Mouse (Mus musculus): ENCODE results near the gene Olfr992. TPM values are rescaled to one million over a fixed set of nuclear protein-coding genes. Genes with fewer than 3 reads are reported as not detected.

Gene Olfr992
- polyA plus RNA-seq (2015; fragmentation: Illumina TruSeq; extraction: RNeasy Lipid Tissue Mini Kit (QIAGEN cat#74804); ENCODE audit: insufficient read depth, low read depth, low replicate concordance), result not detected

DNA sequence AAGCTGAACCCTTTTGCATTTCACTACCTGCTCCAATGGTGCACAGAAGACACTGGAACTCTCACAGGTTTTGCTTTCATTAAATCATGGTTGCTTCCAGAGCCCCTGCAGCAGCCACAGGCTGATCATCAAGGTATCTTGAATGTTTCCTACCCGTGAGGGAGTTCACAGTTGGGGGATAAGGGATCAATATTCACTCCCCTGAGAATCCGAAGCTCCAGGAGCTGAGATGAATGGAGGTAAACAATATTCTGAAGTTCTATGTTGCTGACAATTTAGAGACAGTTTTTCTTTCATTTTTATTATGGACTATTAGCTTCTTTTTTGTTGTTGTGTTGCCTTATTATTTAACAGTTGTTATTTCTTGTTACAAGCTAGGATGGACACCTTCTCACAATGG lies at the start of gene Olfr992:
TSS of gene Olfr992 (minus strand) at position 101 of the 400 bp plus-strand sequence.

DNA sequence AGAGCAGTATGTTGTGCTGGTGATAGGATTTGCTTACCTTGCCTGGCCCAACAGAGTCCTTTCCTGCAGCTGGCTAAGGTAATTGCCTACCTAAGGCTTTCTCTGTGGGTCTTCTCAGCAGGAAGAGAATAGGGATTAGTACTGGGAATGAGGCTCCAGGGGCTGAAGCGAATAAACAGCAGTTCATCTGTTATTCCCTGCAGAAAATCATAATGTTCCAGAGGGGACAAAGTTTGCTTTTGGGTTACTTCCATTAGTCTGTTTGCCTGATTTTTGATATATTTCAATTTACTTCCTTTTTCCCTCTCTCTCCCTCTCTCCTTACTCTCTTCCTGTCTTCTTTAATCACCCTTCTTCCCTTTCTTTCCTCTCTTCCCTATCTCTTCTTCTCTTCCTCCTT lies 34.3 kb upstream of the Olfr992 start, which contains the start of gene Olfr995:
TSS of gene Olfr995 (minus strand) at position 101 of the 400 bp plus-strand sequence.

DNA sequence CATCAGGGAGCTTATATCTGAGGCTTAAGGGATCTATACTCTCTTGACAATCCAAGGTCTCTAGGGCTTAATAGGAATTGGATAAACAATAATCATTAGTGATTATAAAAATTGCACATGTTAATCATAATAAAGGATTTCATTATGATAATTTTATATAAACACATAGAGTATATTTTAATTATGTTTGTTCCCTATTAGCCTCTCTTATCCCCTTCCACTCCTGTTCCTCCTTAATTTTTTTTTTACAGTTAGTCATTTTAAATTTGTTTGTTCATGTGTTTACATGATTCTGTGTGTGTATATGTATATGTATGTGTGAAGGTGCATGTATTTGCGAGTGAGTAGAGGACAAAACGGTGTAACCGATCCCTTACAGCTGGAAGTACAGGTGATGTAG lies 27.1 kb upstream of the Olfr992 start, which contains the start of gene Olfr994:
TSS of gene Olfr994 (minus strand) at position 101 of the 400 bp plus-strand sequence.

DNA sequence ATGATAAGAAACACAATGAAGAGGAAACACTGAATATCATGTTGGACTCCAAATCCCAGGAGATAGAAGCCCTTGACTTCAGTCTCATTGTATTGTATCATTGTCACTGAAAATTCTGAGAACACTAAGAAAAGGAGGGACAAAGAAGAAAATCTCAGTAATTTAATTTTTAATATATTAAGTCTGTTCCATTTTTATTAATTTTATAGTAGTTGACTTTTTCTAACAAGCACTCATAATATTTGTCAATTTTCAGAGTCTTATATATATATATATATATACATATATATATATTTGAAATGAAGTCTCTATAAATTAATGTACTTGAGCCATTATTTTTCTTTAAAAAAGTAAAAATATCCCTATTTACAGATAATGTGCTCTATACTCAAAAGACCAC lies 5.5 kb upstream of the Olfr992 start, which contains the start of gene Olfr993:
TSS of gene Olfr993 (minus strand) at position 101 of the 400 bp plus-strand sequence.

GRCm38 (mm10) chr2:85363127-85363526 lies 46.1 kb downstream of the Olfr992 start, which contains the start of gene Olfr988:
Gene Olfr988, minus strand, starts transcription at chr2:85363227.

Other genes with a start within 250 kb of the Olfr992 start
- 0.66 TPM for gene Lrrc55, start 212.3 kb downstream of the Olfr992 start, polyA plus RNA-seq (2015; fragmentation: Illumina TruSeq; extraction: RNeasy Lipid Tissue Mini Kit (QIAGEN cat#74804); ENCODE audit: insufficient read depth, low read depth, low replicate concordance)
- gene Olfr987, start 70.2 kb downstream of the Olfr992 start, polyA plus RNA-seq (2015; fragmentation: Illumina TruSeq; extraction: RNeasy Lipid Tissue Mini Kit (QIAGEN cat#74804); ENCODE audit: insufficient read depth, low read depth, low replicate concordance), result not detected
- gene Olfr988, start 46.2 kb downstream of the Olfr992 start, polyA plus RNA-seq (2015; fragmentation: Illumina TruSeq; extraction: RNeasy Lipid Tissue Mini Kit (QIAGEN cat#74804); ENCODE audit: insufficient read depth, low read depth, low replicate concordance), result not detected
- gene Olfr993, start 5.4 kb upstream of the Olfr992 start, polyA plus RNA-seq (2015; fragmentation: Illumina TruSeq; extraction: RNeasy Lipid Tissue Mini Kit (QIAGEN cat#74804); ENCODE audit: insufficient read depth, low read depth, low replicate concordance), result not detected
- gene Olfr994, start 27.0 kb upstream of the Olfr992 start, polyA plus RNA-seq (2015; fragmentation: Illumina TruSeq; extraction: RNeasy Lipid Tissue Mini Kit (QIAGEN cat#74804); ENCODE audit: insufficient read depth, low read depth, low replicate concordance), result not detected
- not detected for gene Olfr995, start 34.2 kb upstream of the Olfr992 start, polyA plus RNA-seq (2015; fragmentation: Illumina TruSeq; extraction: RNeasy Lipid Tissue Mini Kit (QIAGEN cat#74804); ENCODE audit: insufficient read depth, low read depth, low replicate concordance)
- gene 4833423E24Rik, start 109.6 kb upstream of the Olfr992 start, polyA plus RNA-seq (2015; fragmentation: Illumina TruSeq; extraction: RNeasy Lipid Tissue Mini Kit (QIAGEN cat#74804); ENCODE audit: insufficient read depth, low read depth, low replicate concordance), result not detected
- not detected for gene Olfr996, start 169.7 kb upstream of the Olfr992 start, polyA plus RNA-seq (2015; fragmentation: Illumina TruSeq; extraction: RNeasy Lipid Tissue Mini Kit (QIAGEN cat#74804); ENCODE audit: insufficient read depth, low read depth, low replicate concordance)
- not detected for gene Olfr998, start 179.5 kb upstream of the Olfr992 start, polyA plus RNA-seq (2015; fragmentation: Illumina TruSeq; extraction: RNeasy Lipid Tissue Mini Kit (QIAGEN cat#74804); ENCODE audit: insufficient read depth, low read depth, low replicate concordance)
- gene Olfr1000, start 202.4 kb upstream of the Olfr992 start, polyA plus RNA-seq (2015; fragmentation: Illumina TruSeq; extraction: RNeasy Lipid Tissue Mini Kit (QIAGEN cat#74804); ENCODE audit: insufficient read depth, low read depth, low replicate concordance), result not detected
- not detected for gene Olfr1002, start 241.2 kb upstream of the Olfr992 start, polyA plus RNA-seq (2015; fragmentation: Illumina TruSeq; extraction: RNeasy Lipid Tissue Mini Kit (QIAGEN cat#74804); ENCODE audit: insufficient read depth, low read depth, low replicate concordance)

Data from pancreas, adult 10 weeks (tissue).